Mouse (Mus musculus) forebrain, embryonic 11.5 days (tissue): ENCODE measurements around the gene Hoxa13. TPM values are rescaled to one million over a fixed set of nuclear protein-coding genes. Genes with fewer than 3 reads are reported as not detected.

ENCODE experiments used
- ATAC-seq: fragments of 200-750 bp; cut with Nextera tagmentation; replicated peaks from 2 replicates; pipeline ENCODE4 v1.8.0; 2017; ENCODE audit warnings: moderate TSS enrichment; ENCODE audit not compliant: low FRiP score
- DNase-seq: peaks from one replicate; pipeline ENCODE4 v3.0.0-alpha.2; 2017; ENCODE audit warnings: low spot score
- H3K27ac ChIP-seq: fragments of 300-500 bp; sonication (generic); 2 replicates; pipeline ENCODE4 v1.5.1; 2014; ENCODE audit warnings: low read depth, low read length
- H3K27me3 ChIP-seq: fragments of 300-500 bp; sonication (generic); 2 replicates; pipeline ENCODE4 v1.6.1; 2014; ENCODE audit warnings: mild to moderate bottlenecking, low read length, mixed read lengths; ENCODE audit not compliant: control insufficient read depth, insufficient read depth
- H3K36me3 ChIP-seq: fragments of 300-500 bp; sonication (generic); 2 replicates; pipeline ENCODE4 v1.6.1; 2014; ENCODE audit warnings: mild to moderate bottlenecking, low read length, moderate library complexity, mixed read lengths; ENCODE audit not compliant: control insufficient read depth, insufficient read depth
- H3K4me1 ChIP-seq: fragments of 300-500 bp; sonication (generic); replicated peaks from 2 replicates; pipeline ENCODE4 v1.6.1; 2014; ENCODE audit warnings: low read length, mixed read lengths; ENCODE audit not compliant: control insufficient read depth, insufficient read depth
- H3K4me2 ChIP-seq: fragments of 300-500 bp; sonication (generic); 2 replicates; pipeline ENCODE4 v1.6.1; 2014; ENCODE audit warnings: low read depth, mild to moderate bottlenecking, low read length, moderate library complexity, mixed read lengths; ENCODE audit not compliant: severe bottlenecking
- H3K4me3 ChIP-seq: fragments of 300-500 bp; sonication (generic); 2 replicates; pipeline ENCODE4 v1.5.1; 2014; ENCODE audit warnings: low read depth, low read length
- H3K9ac ChIP-seq: fragments of 300-500 bp; sonication (generic); 2 replicates; pipeline ENCODE4 v1.6.1; 2014; ENCODE audit warnings: low read length
- H3K9me3 ChIP-seq: fragments of 300-500 bp; sonication (generic); 2 replicates; pipeline ENCODE4 v1.6.1; 2016; ENCODE audit warnings: low read length, mixed read lengths; ENCODE audit not compliant: control insufficient read depth
- WGBS: fragments of 180-500 bp; shearing (Covaris S2); extraction: QIAGEN DNeasy Blood & Tissue Kit; methylation state at CpG from one replicate; pipeline ENCODE4 v1.1.7; 2014; 5-methylcytosine and 5-hydroxymethylcytosine counted together
- polyA plus RNA-seq: library from polyadenylated mRNA; unstranded; fragments of >200 nt; fragmentation: Nextera tagmentation; extraction: Ambion mirVana; gene quantifications from 2 replicates; pipeline ENCODE4 v1.2.1, GENCODE M21; 2014

Gene Hoxa13
- polyA plus RNA-seq, 1 experiment from 2014 or later = not detected

- Histone ChIP-seq H3K36me3 (no peaks in the 10 kb centered on the region), H3K27me3 (peaks cover 90% of the 10 kb centered on the region), H3K4me1 (peaks cover 7% of the 10 kb centered on the region; the same call in 1 of the 2 replicates), H3K9me3 (no peaks in the 10 kb centered on the region), H3K9ac (no peak overlapping the region), H3K4me2 (peak overlapping the region; percentile 27), H3K4me3 (peak overlapping the region; percentile 23), H3K27ac (no peak overlapping the region)
- under 1% methylated on average over 39 of the region's 39 CpGs for WGBS
- ATAC-seq (no peak), DNase-seq (peak; percentile 75)
Measured at GRCm38 (mm10) chr6:52259811-52260261, 844 bp downstream of the Hoxa13 start.

GRCm38 (mm10) chr6:52259081-52259790, 1.4 kb downstream of the Hoxa13 start:
- Histone ChIP-seq H3K4me3 (no peak overlapping the region), H3K27ac (no peak overlapping the region), H3K36me3 (no peaks in the 10 kb centered on the region), H3K9me3 (no peaks in the 10 kb centered on the region), H3K9ac (no peak overlapping the region), H3K27me3 (peaks cover 87% of the 10 kb centered on the region), H3K4me1 (peaks cover 7% of the 10 kb centered on the region; the same call in 1 of the 2 replicates), H3K4me2 (no peak overlapping the region)
- WGBS = 1% methylated on average over 24 of the region's 25 CpGs
- DNase-seq = peak; percentile 64
- no peak for ATAC-seq

GRCm38 (mm10) chr6:52256956-52257355, 3.7 kb downstream of the Hoxa13 start:
- Histone ChIP-seq H3K9ac (no peak overlapping the region), H3K4me3 (no peak overlapping the region), H3K27me3 (peaks cover 87% of the 10 kb centered on the region), H3K4me2 (no peak overlapping the region), H3K36me3 (no peaks in the 10 kb centered on the region), H3K4me1 (peaks cover 8% of the 10 kb centered on the region; the same call in 1 of the 2 replicates), H3K9me3 (no peaks in the 10 kb centered on the region), H3K27ac (no peak overlapping the region)
- DNase-seq (peak; percentile 83), ATAC-seq (no peak)
- WGBS = 2% methylated on average over 6 of the region's 6 CpGs

- ATAC-seq (no peak), DNase-seq (peak; percentile 71)
- no peaks in the 10 kb centered on the region for H3K9me3 ChIP-seq
- no peaks in the 10 kb centered on the region for H3K36me3 ChIP-seq
- no peak overlapping the region for H3K4me2 ChIP-seq
- WGBS = under 1% methylated on average over 59 of the region's 59 CpGs
- H3K27ac ChIP-seq = no peak overlapping the region
- H3K9ac ChIP-seq = no peak overlapping the region
- H3K27me3 ChIP-seq = peaks cover 89% of the 10 kb centered on the region
- peaks cover 3% of the 10 kb centered on the region; the same call in 1 of the 2 replicates for H3K4me1 ChIP-seq
- no peak overlapping the region for H3K4me3 ChIP-seq
Measured at GRCm38 (mm10) chr6:52253511-52254500, 6.9 kb downstream of the Hoxa13 start.

- Histone ChIP-seq H3K9me3 (no peaks in the 10 kb centered on the region), H3K4me3 (no peak overlapping the region), H3K9ac (no peak overlapping the region), H3K4me2 (no peak overlapping the region), H3K27me3 (peaks cover 90% of the 10 kb centered on the region), H3K27ac (no peak overlapping the region), H3K36me3 (no peaks in the 10 kb centered on the region), H3K4me1 (peaks cover 3% of the 10 kb centered on the region; the same call in 1 of the 2 replicates)
- DNase-seq (peak; percentile 61), ATAC-seq (no peak)
- 2% methylated on average over 35 of the region's 35 CpGs for WGBS
Measured at GRCm38 (mm10) chr6:52252775-52253376, 7.8 kb downstream of the Hoxa13 start.

GRCm38 (mm10) chr6:52252016-52252774, 8.5 kb downstream of the Hoxa13 start:
- DNase-seq = peak; percentile 62
- H3K4me1 ChIP-seq = peaks cover 3% of the 10 kb centered on the region; the same call in 1 of the 2 replicates
- H3K36me3 ChIP-seq = no peaks in the 10 kb centered on the region
- H3K27ac ChIP-seq = no peak overlapping the region
- H3K4me3 ChIP-seq = no peak overlapping the region
- no peak overlapping the region for H3K9ac ChIP-seq
- H3K9me3 ChIP-seq = no peaks in the 10 kb centered on the region
- WGBS = 1% methylated on average over 24 of the region's 24 CpGs
- H3K4me2 ChIP-seq = no peak overlapping the region
- ATAC-seq = no peak
- H3K27me3 ChIP-seq = peaks cover 91% of the 10 kb centered on the region

- no peak for DNase-seq
- H3K4me1 ChIP-seq = peaks cover 3% of the 10 kb centered on the region; the same call in 1 of the 2 replicates
- H3K36me3 ChIP-seq = no peaks in the 10 kb centered on the region
- no peak for ATAC-seq
- no peak overlapping the region for H3K9ac ChIP-seq
- H3K4me2 ChIP-seq = no peak overlapping the region
- no peak overlapping the region for H3K4me3 ChIP-seq
- 9% methylated on average over 7 of the region's 7 CpGs for WGBS
- peaks cover 93% of the 10 kb centered on the region for H3K27me3 ChIP-seq
- no peak overlapping the region for H3K27ac ChIP-seq
- H3K9me3 ChIP-seq = no peaks in the 10 kb centered on the region
Measured at GRCm38 (mm10) chr6:52251177-52251879, 9.4 kb downstream of the Hoxa13 start.
